Mouse (Mus musculus) left cerebral cortex, adult 11 months (tissue): ENCODE measurements at regions not wholly inside any gene's neighbourhood (a gene's known extent, or its start where the extent isn't known, plus 50 kb on each side); places are given as distances from the start of the nearest gene placed in this dataset.

Source experiments
- DNase-seq: peaks from one replicate; pipeline ENCODE4 v3.0.0; 2022; ENCODE audit warnings: low spot score

- no peak for DNase-seq
Observed at GRCm38 (mm10) chr3:80631391-80631790, 171.2 kb downstream of the Gria2 start.

- no peak for DNase-seq
Observed at GRCm38 (mm10) chr3:80610414-80610813, 192.2 kb downstream of the Gria2 start.

GRCm38 (mm10) chr3:80608467-80608866 is 194.2 kb downstream of the Gria2 start:
- no peak for DNase-seq

- DNase-seq = no peak
Observed at GRCm38 (mm10) chr3:80607809-80608208, 194.8 kb downstream of the Gria2 start.

- DNase-seq = no peak
Observed at GRCm38 (mm10) chr3:80597549-80597948, 205.1 kb downstream of the Gria2 start.

GRCm38 (mm10) chr3:80567514-80567913 is 235.1 kb downstream of the Gria2 start:
- DNase-seq = no peak

- no peak for DNase-seq
Observed at GRCm38 (mm10) chr3:80566236-80566635, 236.4 kb downstream of the Gria2 start.

GRCm38 (mm10) chr3:80546151-80546695 is 256.4 kb downstream of the Gria2 start:
- peak; percentile 45 for DNase-seq

- DNase-seq = no peak
Observed at GRCm38 (mm10) chr3:80543783-80544182, 258.9 kb downstream of the Gria2 start.

- no peak for DNase-seq
Observed at GRCm38 (mm10) chr3:80541382-80541781, 261.3 kb downstream of the Gria2 start.

- peak; percentile 56 for DNase-seq
Observed at GRCm38 (mm10) chr3:80533706-80534349, 268.8 kb downstream of the Gria2 start.

GRCm38 (mm10) chr3:80514026-80514425 is 288.6 kb downstream of the Gria2 start:
- DNase-seq = no peak

GRCm38 (mm10) chr3:80509185-80509584 is 293.4 kb downstream of the Gria2 start:
- DNase-seq = no peak

- no peak for DNase-seq
Observed at GRCm38 (mm10) chr3:80506701-80507100, 295.9 kb downstream of the Gria2 start.

- DNase-seq = no peak
Observed at GRCm38 (mm10) chr3:80501117-80501516, 301.5 kb downstream of the Gria2 start.

- DNase-seq = no peak
Observed at GRCm38 (mm10) chr3:80496556-80496955, 306.1 kb downstream of the Gria2 start.

GRCm38 (mm10) chr3:80484168-80484833 is 318.3 kb downstream of the Gria2 start:
- no peak for DNase-seq

- DNase-seq = no peak
Observed at GRCm38 (mm10) chr3:80478676-80479075, 324.0 kb downstream of the Gria2 start.

GRCm38 (mm10) chr3:80473686-80474085 is 328.9 kb downstream of the Gria2 start:
- DNase-seq = no peak
